43 mouse cellular contexts compared by ENCODE assay signal in genomic region chr9:15168961-15169360, GRCm38 (mm10). TPM values are rescaled to one million over a fixed set of nuclear protein-coding genes. Genes with fewer than 3 reads are reported as not detected.
"Had no signal": no experiment of that assay in that cellular context is flagged by ENCODE, and none has a peak within 500 bp of the region (broad histone marks: within the 10 kb centered on the region; RNA-seq: fewer than 3 reads in every experiment).

No protein-coding gene starts in this region.

- H3K4me2 ChIP-seq: limb, embryonic 12.5 days; limb, embryonic 13.5 days; limb, embryonic 15.5 days; liver, embryonic 11.5 days; liver, embryonic 12.5 days; liver, embryonic 13.5 days; liver, embryonic 15.5 days; lung, embryonic 14.5 days; lung, embryonic 15.5 days; midbrain, embryonic 11.5 days; midbrain, embryonic 12.5 days; midbrain, embryonic 13.5 days; midbrain, embryonic 15.5 days; neural tube, embryonic 12.5 days; neural tube, embryonic 13.5 days had no signal

- H3K36me3 ChIP-seq: limb, embryonic 10.5 days; limb, embryonic 12.5 days; limb, embryonic 13.5 days; limb, embryonic 15.5 days; liver, embryonic 12.5 days; liver, embryonic 13.5 days; liver, embryonic 15.5 days; lung, embryonic 15.5 days; midbrain, embryonic 10.5 days; midbrain, embryonic 12.5 days; midbrain, embryonic 13.5 days; midbrain, embryonic 15.5 days; neural tube, embryonic 12.5 days; neural tube, embryonic 13.5 days had no signal

- H3K9me3 ChIP-seq: limb, embryonic 10.5 days; limb, embryonic 12.5 days; limb, embryonic 13.5 days; limb, embryonic 15.5 days; liver, embryonic 12.5 days; liver, embryonic 13.5 days; liver, embryonic 15.5 days; lung, embryonic 15.5 days; midbrain, embryonic 10.5 days; midbrain, embryonic 12.5 days; midbrain, embryonic 13.5 days; midbrain, embryonic 15.5 days; neural tube, embryonic 12.5 days; neural tube, embryonic 13.5 days had no signal

- H3K27ac ChIP-seq: limb, embryonic 10.5 days; limb, embryonic 12.5 days; limb, embryonic 13.5 days; limb, embryonic 15.5 days; liver, embryonic 12.5 days; liver, embryonic 13.5 days; liver, embryonic 14.5 days; liver, embryonic 15.5 days; lung, embryonic 15.5 days; macrophage; midbrain, embryonic 10.5 days; midbrain, embryonic 12.5 days; midbrain, embryonic 13.5 days; midbrain, embryonic 15.5 days; neural tube, embryonic 12.5 days; neural tube, embryonic 13.5 days had no signal

- H3K27me3 ChIP-seq: limb, embryonic 12.5 days; limb, embryonic 13.5 days; limb, embryonic 15.5 days; liver, embryonic 12.5 days; liver, embryonic 13.5 days; liver, embryonic 15.5 days; lung, embryonic 15.5 days; midbrain, embryonic 12.5 days; midbrain, embryonic 13.5 days; midbrain, embryonic 15.5 days; neural tube, embryonic 12.5 days; neural tube, embryonic 13.5 days had no signal

- ATAC-seq: liver, embryonic 12.5 days; liver, postnatal 0 days; lung, postnatal 0 days; midbrain, embryonic 15.5 days; midbrain, embryonic 16.5 days had no signal

- H3K4me1 ChIP-seq: limb, embryonic 10.5 days; limb, embryonic 12.5 days; limb, embryonic 13.5 days; limb, embryonic 15.5 days; liver, embryonic 12.5 days; liver, embryonic 13.5 days; liver, embryonic 15.5 days; lung, embryonic 15.5 days; megakaryocyte, embryonic 14.5 days; midbrain, embryonic 10.5 days; midbrain, embryonic 12.5 days; midbrain, embryonic 13.5 days; midbrain, embryonic 15.5 days; neural tube, embryonic 12.5 days; neural tube, embryonic 13.5 days had no signal

- H3K9ac ChIP-seq: limb, embryonic 12.5 days; limb, embryonic 13.5 days; limb, embryonic 15.5 days; liver, embryonic 12.5 days; liver, embryonic 13.5 days; liver, embryonic 14.5 days; liver, embryonic 15.5 days; liver, postnatal 0 days; lung, embryonic 14.5 days; lung, embryonic 15.5 days; midbrain, embryonic 12.5 days; midbrain, embryonic 13.5 days; midbrain, embryonic 15.5 days; neural tube, embryonic 12.5 days; neural tube, embryonic 13.5 days had no signal

- DNase-seq: left cerebral cortex, postnatal 4 days; liver; liver, embryonic 13.5 days; liver, postnatal 0 days; lung, adult 18-20 months; lung, adult 2 months; lung, postnatal 14 days; lung, postnatal 4 days had no signal

- H3K4me3 ChIP-seq: limb, embryonic 10.5 days; limb, embryonic 12.5 days; limb, embryonic 13.5 days; limb, embryonic 15.5 days; liver, embryonic 12.5 days; liver, embryonic 13.5 days; liver, embryonic 15.5 days; lung, embryonic 15.5 days; megakaryocyte, embryonic 14.5 days; midbrain, embryonic 10.5 days; midbrain, embryonic 12.5 days; midbrain, embryonic 13.5 days; midbrain, embryonic 15.5 days; myocyte; neural tube, embryonic 12.5 days; neural tube, embryonic 13.5 days had no signal

RNA-seq across cellular contexts. Expression of gene Hephl1, which starts 57.1 kb away (rescaled TPM):
- total RNA-seq: left cerebral cortex, postnatal 14 days; left cerebral cortex, postnatal 25 days; left cerebral cortex, postnatal 36 days; liver, adult 2 months; megakaryocyte progenitor cell, adult 5-6 weeks; megakaryocyte, adult 5-6 weeks; megakaryocyte-erythroid progenitor cell, adult 5-6 weeks; monocyte, adult 5-6 weeks had no signal
- polyA plus RNA-seq: limb, embryonic 10.5 days; limb, embryonic 11.5 days; limb, embryonic 12.5 days; limb, embryonic 13.5 days; liver, adult 2 months; liver, embryonic 11.5 days; liver, embryonic 12.5 days; liver, embryonic 13.5 days; liver, embryonic 15.5 days; liver, embryonic 16.5 days; liver, postnatal 0 days; lung, embryonic 14.5 days; lung, embryonic 15.5 days; lung, embryonic 16.5 days; lung, postnatal 0 days; macrophage; midbrain, embryonic 10.5 days; midbrain, embryonic 11.5 days; midbrain, embryonic 12.5 days; midbrain, embryonic 13.5 days; midbrain, embryonic 14.5 days; midbrain, embryonic 15.5 days; midbrain, embryonic 16.5 days; neural tube, embryonic 11.5 days; neural tube, embryonic 12.5 days; neural tube, embryonic 13.5 days had no signal
